Mouse (Mus musculus) heart, postnatal 36 days (tissue): ENCODE results near the gene Ppil2. TPM values are rescaled to one million over a fixed set of nuclear protein-coding genes. Genes with fewer than 3 reads are reported as not detected.

Source experiments
- DNase-seq, 2 experiments: peaks; one replicate each; pipeline ENCODE4 v3.0.0; 2021 to 2022
- intact Hi-C: fragments of 180-260 bp; cut with DNase I; formaldehyde crosslinking; loops from one replicate; pipeline ENCODE4 v1.15.1; 2025
- microRNA-seq, 2 experiments: library from miRNA; unstranded; fragments of <30 nt; microRNA quantifications; one replicate each; pipeline ENCODE4 v1.2.0; 2021; ENCODE audit warnings: borderline number of aligned reads in 2 of 2
- total RNA-seq, 2 experiments: library from RNA; stranded (reverse); gene quantifications; 2 replicates each; pipeline ENCODE4 v1.2.3; 2021

Ppil2 gene
- total RNA-seq, 2 experiments from 2014 or later = 39.7 to 40.4 TPM

GRCm38 (mm10) chr16:17044320-17044719 is 66.7 kb downstream of the Ppil2 start:
- intact Hi-C loops = loop anchor here (10.0 kb wide), 1 partner anchor 120 kb away; no protein-coding TSS in a partner anchor

DNA sequence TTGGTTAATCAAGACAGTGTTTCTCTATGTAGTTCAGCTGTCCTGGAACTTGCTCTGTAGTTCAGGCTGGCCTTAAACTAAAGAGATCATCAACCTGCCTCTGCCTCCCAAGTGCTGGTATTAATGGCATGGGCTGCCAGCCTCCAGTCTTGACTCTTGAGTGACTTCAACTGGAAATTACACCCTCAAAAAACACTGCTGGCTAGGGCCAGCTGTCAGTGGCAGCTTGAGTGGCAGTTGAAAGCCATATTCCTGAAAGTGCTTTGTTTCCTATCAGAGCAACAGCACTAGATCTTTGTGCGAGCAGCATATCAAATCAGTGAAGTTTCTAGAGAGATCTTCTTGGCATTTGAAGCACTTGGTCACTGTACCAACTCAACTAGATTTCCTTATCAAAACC is 69.6 kb downstream of the Ppil2 start:
- DNase-seq = no peak
- intact Hi-C loops = loop anchor here (10.0 kb wide), 1 partner anchor 117 kb away; no protein-coding TSS in a partner anchor

More at GRCm38 (mm10) chr16:17044320-17044719, 66.7 kb downstream of the Ppil2 start:
- no peak for DNase-seq

GRCm38 (mm10) chr16:17040716-17041115 is 70.3 kb downstream of the Ppil2 start:
- intact Hi-C loops = loop anchor here (10.0 kb wide), 1 partner anchor 116 kb away; no protein-coding TSS in a partner anchor
- DNase-seq = no peak

Small RNA genes within 50 kb of the gene (microRNA-seq; reads per million reads assigned to microRNA genes)
- gene Mir130b = 207 to 254 reads per million in 2 experiments
- 0 to 2.2 reads per million in 2 experiments for gene Mir301b

Other genes with a start within 250 kb of the Ppil2 start
- not detected for gene Igll1, start 247.3 kb downstream of the Ppil2 start, total RNA-seq
- 10 to 100 TPM; 25.2 to 32.6 TPM for gene Top3b, start 240.5 kb downstream of the Ppil2 start, total RNA-seq
- not detected for gene Vpreb1, start 240.4 kb downstream of the Ppil2 start, total RNA-seq
- 10 to 100 TPM; 25.0 to 25.8 TPM for gene Ppm1f, start 214.8 kb downstream of the Ppil2 start, total RNA-seq
- 100 to 1,000 TPM; 109 to 110 TPM for gene Mapk1, start 127.9 kb downstream of the Ppil2 start, total RNA-seq
- 1 to 10 TPM; 1.6 to 2.0 TPM for gene Ypel1, start 41.6 kb downstream of the Ppil2 start, total RNA-seq
- not detected for gene 2610318N02Rik, start 13.9 kb upstream of the Ppil2 start, total RNA-seq
- gene Sdf2l1, start 21.1 kb upstream of the Ppil2 start, total RNA-seq = 10 to 100 TPM; 11.5 to 17.7 TPM
- 1 to 10 TPM; 1.6 to 1.7 TPM for gene Ydjc, start 33.4 kb upstream of the Ppil2 start, total RNA-seq
- not detected for gene Ccdc116, start 36.0 kb upstream of the Ppil2 start, total RNA-seq
- 100 to 1,000 TPM; 110 to 125 TPM for gene Ube2l3, start 91.4 kb upstream of the Ppil2 start, total RNA-seq
- gene Rimbp3, start 97.3 kb upstream of the Ppil2 start, total RNA-seq = under 1 TPM; 0.08 to 0.25 TPM
- gene Hic2, start 122.3 kb upstream of the Ppil2 start, total RNA-seq = 1 to 10 TPM; 2.2 to 2.3 TPM
- 1 to 10 TPM; 2.1 to 2.4 TPM for gene Tmem191c, start 164.8 kb upstream of the Ppil2 start, total RNA-seq
- 1 to 10 TPM; 2.6 to 2.7 TPM for gene Serpind1, start 220.1 kb upstream of the Ppil2 start, total RNA-seq